Mouse (Mus musculus): ENCODE data around the gene Slc35a2. TPM values are rescaled to one million over a fixed set of nuclear protein-coding genes. Genes with fewer than 3 reads are reported as not detected.
A peak's percentile ranks its signal among the peaks of the same experiment; 100 is the strongest.

Gene Slc35a2
- total and polyA plus RNA-seq, 3 experiments, result 66.7 to 96.0 TPM; not detected in 1

DNA sequence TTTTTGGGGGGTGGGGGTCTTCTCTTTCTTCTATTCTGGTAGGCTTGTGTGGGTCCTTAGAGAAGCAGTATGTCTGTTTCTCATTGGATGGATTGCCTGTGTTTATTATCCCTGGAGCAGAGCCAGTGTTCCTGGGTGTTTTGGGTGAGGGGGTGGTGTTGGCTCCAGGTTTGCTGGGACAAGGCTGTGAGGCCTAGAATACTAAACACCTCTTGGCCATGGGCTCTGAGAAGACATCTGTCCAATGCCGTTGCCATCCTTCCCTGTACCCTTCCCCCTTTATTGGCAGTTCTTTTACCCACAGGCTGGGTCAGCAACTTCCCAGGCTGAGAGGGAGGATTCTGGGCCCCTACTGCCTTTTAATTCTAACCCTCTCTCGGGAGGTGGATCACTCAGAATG is 36.0 kb upstream of the Slc35a2 start:
- H3K4me1 ChIP-seq (ENCODE audit: control insufficient read depth in 1 of 2, insufficient read depth in 2 of 2, low read length in 2 of 2), result peaks cover 0 to 4% of the 10 kb centered on the region in 2 experiments; a peak in 1 of 4 replicates
- no peak overlapping the region for H3K9ac ChIP-seq (ENCODE audit: control insufficient read depth, low read depth, low read length, poor library complexity, severe bottlenecking)
- peaks cover 52% of the 10 kb centered on the region for H3K79me2 ChIP-seq (ENCODE audit: control insufficient read depth, insufficient read depth, low read length, poor library complexity)
- DNase-seq (ENCODE audit: low read depth, low spot score), result no peak
- H3K9me3 ChIP-seq (replicated peaks; ENCODE audit: insufficient read depth, low read length), result no peaks in the 10 kb centered on the region
- peaks cover 10 to 27% of the 10 kb centered on the region in 2 experiments for H3K36me3 ChIP-seq (ENCODE audit: control insufficient read depth in 1 of 2, insufficient read depth in 2 of 2, low read length in 2 of 2)
- H3K27me3 ChIP-seq (ENCODE audit: control insufficient read depth in 1 of 2, insufficient read depth in 2 of 2, low read length in 2 of 2), result no peaks in the 10 kb centered on the region
- H3K27ac ChIP-seq (ENCODE audit: control insufficient read depth, low read depth, low read length), result no peak overlapping the region
- H3K4me3 ChIP-seq (ENCODE audit: control insufficient read depth in 1 of 2, insufficient read depth in 1 of 2, low read depth in 2 of 2, low read length in 2 of 2), result no peak overlapping the region
- TF ChIP-seq RAD21 (IDR thresholded peaks at IDR 0.05; ENCODE audit: low read depth, low read length), result no peak
- no peak for TF ChIP-seq RCOR1 (IDR thresholded peaks at IDR 0.05; ENCODE audit: low read depth, low read length)
- TF ChIP-seq MAX (IDR thresholded peaks at IDR 0.05; ENCODE audit: low read length), result no peak
- TF ChIP-seq TAL1 (IDR thresholded peaks at IDR 0.05; ENCODE audit: low read length), result no peak
- no peak for TF ChIP-seq ZMIZ1 (IDR thresholded peaks at IDR 0.05; ENCODE audit: low read depth, low read length)

DNA sequence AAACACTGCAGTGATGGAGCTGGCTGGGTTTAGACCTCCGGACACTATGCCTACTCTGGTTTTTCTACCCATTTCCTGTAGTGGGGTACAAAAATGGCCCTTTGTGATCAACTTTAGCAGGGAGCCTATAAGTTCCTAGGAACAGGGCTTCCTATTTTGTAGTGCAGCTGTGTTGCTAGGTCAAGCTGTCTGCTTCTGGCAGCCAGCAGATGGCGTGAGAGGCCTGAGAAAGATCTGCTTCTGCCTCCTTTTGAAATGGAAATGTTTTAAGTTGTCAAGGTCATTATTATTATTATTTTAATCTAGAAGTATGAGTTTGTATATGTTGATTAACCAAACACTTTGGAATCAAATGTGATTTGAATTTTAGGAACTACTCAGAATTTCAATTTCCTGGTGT is 29.2 kb upstream of the Slc35a2 start:
- Histone ChIP-seq H3K9ac (ENCODE audit: control insufficient read depth, low read depth, low read length, poor library complexity, severe bottlenecking) (no peak overlapping the region), H3K27ac (ENCODE audit: control insufficient read depth, low read depth, low read length) (no peak overlapping the region), H3K4me1 (ENCODE audit: control insufficient read depth in 1 of 2, insufficient read depth in 2 of 2, low read length in 2 of 2) (no peaks in the 10 kb centered on the region), H3K79me2 (ENCODE audit: control insufficient read depth, insufficient read depth, low read length, poor library complexity) (peaks cover 9% of the 10 kb centered on the region), H3K9me3 (replicated peaks; ENCODE audit: insufficient read depth, low read length) (no peaks in the 10 kb centered on the region), H3K27me3 (ENCODE audit: control insufficient read depth in 1 of 2, insufficient read depth in 2 of 2, low read length in 2 of 2) (no peaks in the 10 kb centered on the region), H3K4me3 (ENCODE audit: control insufficient read depth in 1 of 2, insufficient read depth in 1 of 2, low read depth in 2 of 2, low read length in 2 of 2) (no peak overlapping the region), H3K36me3 (ENCODE audit: control insufficient read depth in 1 of 2, insufficient read depth in 2 of 2, low read length in 2 of 2) (peaks cover 7 to 23% of the 10 kb centered on the region in 2 experiments)
- peak; percentile 78 for DNase-seq (ENCODE audit: low read depth, low spot score)
- TF ChIP-seq SMC3 (IDR thresholded peaks at IDR 0.05; ENCODE audit: low read depth, low read length), result peak; percentile 68
- TF ChIP-seq ETS1 (IDR thresholded peaks at IDR 0.05; ENCODE audit: low read depth, low read length), result no peak
- peak; percentile 74 to 86 (median 79) for TF ChIP-seq CTCF (IDR thresholded peaks at IDR 0.05 in 2 of 3, conservative IDR thresholded peaks at IDR 0.05 in 1 of 3; ENCODE audit: control insufficient read depth in 1 of 3, insufficient read depth in 1 of 3, low read depth in 2 of 3, low read length in 3 of 3, poor library complexity in 1 of 3, severe bottlenecking in 1 of 3)
- TF ChIP-seq RAD21 (IDR thresholded peaks at IDR 0.05; ENCODE audit: low read depth, low read length), result peak; percentile 66
- TF ChIP-seq TAL1 (IDR thresholded peaks at IDR 0.05; ENCODE audit: low read length), result no peak
- no peak for TF ChIP-seq ELF1 (IDR thresholded peaks at IDR 0.05; ENCODE audit: low read depth, low read length)
- 0 out of 2 replicates have a peak, but pooled peaks have one; percentile 26 for TF ChIP-seq MYC (IDR thresholded peaks at IDR 0.05; ENCODE audit: low read depth, low read length)
- TF ChIP-seq ZC3H11A (IDR thresholded peaks at IDR 0.05; ENCODE audit: low read depth, low read length), result peak; percentile 35
- TF ChIP-seq NELFE (IDR thresholded peaks at IDR 0.05; ENCODE audit: low read depth, low read length), result no peak
- peak; percentile 61; the same call in 1 of the 2 replicates for TF ChIP-seq SIN3A (IDR thresholded peaks at IDR 0.05; ENCODE audit: low read length)
- no peak for TF ChIP-seq MYB (IDR thresholded peaks at IDR 0.05; ENCODE audit: low read depth, low read length)

- Histone ChIP-seq H3K4me1 (ENCODE audit: control insufficient read depth in 1 of 2, insufficient read depth in 2 of 2, low read length in 2 of 2) (no peaks in the 10 kb centered on the region), H3K9me3 (replicated peaks; ENCODE audit: insufficient read depth, low read length) (no peaks in the 10 kb centered on the region), H3K79me2 (ENCODE audit: control insufficient read depth, insufficient read depth, low read length, poor library complexity) (peaks cover 19% of the 10 kb centered on the region), H3K4me3 (ENCODE audit: control insufficient read depth in 1 of 2, insufficient read depth in 1 of 2, low read depth in 2 of 2, low read length in 2 of 2) (no peak overlapping the region), H3K27ac (ENCODE audit: control insufficient read depth, low read depth, low read length) (no peak overlapping the region), H3K9ac (ENCODE audit: control insufficient read depth, low read depth, low read length, poor library complexity, severe bottlenecking) (no peak overlapping the region), H3K27me3 (ENCODE audit: control insufficient read depth in 1 of 2, insufficient read depth in 2 of 2, low read length in 2 of 2) (no peaks in the 10 kb centered on the region), H3K36me3 (ENCODE audit: control insufficient read depth in 1 of 2, insufficient read depth in 2 of 2, low read length in 2 of 2) (peaks cover 3 to 27% of the 10 kb centered on the region in 2 experiments; a peak in 2 of 4 replicates)
- no peak for DNase-seq (ENCODE audit: low read depth, low spot score)
- TF ChIP-seq KAT2A (conservative IDR thresholded peaks at IDR 0.05; ENCODE audit: low read depth, low read length) (no peak), MYB (IDR thresholded peaks at IDR 0.05; ENCODE audit: low read depth, low read length) (no peak), NRF1 (IDR thresholded peaks at IDR 0.05; ENCODE audit: insufficient read depth, low read depth, low read length, poor library complexity, severe bottlenecking) (no peak), MAZ (IDR thresholded peaks at IDR 0.05; ENCODE audit: low read depth, low read length) (no peak), POLR2AphosphoS5 (IDR thresholded peaks at IDR 0.05; ENCODE audit: borderline replicate concordance, low read depth, low read length) (no peak), ZKSCAN1 (IDR thresholded peaks at IDR 0.05; ENCODE audit: low read depth, low read length) (no peak), SMC3 (IDR thresholded peaks at IDR 0.05; ENCODE audit: low read depth, low read length) (no peak)
Observed at GRCm38 (mm10) chrX:7859191-7859753, 24.6 kb upstream of the Slc35a2 start.

Data from MEL (cell line).